Mouse (Mus musculus): ENCODE measurements around the gene Olfr1555-ps1. TPM values are rescaled to one million over a fixed set of nuclear protein-coding genes. Genes with fewer than 3 reads are reported as not detected.
"Not testable (repeated sequence)": the region's sequence is repeated elsewhere in the genome, so short reads cannot be mapped to it uniquely, and the experiment has no call there.

Gene Olfr1555-ps1
- polyA plus RNA-seq (2015; fragmentation: Nextera tagmentation; extraction: Ambion mirVana) = not detected in 2 replicates

DNA sequence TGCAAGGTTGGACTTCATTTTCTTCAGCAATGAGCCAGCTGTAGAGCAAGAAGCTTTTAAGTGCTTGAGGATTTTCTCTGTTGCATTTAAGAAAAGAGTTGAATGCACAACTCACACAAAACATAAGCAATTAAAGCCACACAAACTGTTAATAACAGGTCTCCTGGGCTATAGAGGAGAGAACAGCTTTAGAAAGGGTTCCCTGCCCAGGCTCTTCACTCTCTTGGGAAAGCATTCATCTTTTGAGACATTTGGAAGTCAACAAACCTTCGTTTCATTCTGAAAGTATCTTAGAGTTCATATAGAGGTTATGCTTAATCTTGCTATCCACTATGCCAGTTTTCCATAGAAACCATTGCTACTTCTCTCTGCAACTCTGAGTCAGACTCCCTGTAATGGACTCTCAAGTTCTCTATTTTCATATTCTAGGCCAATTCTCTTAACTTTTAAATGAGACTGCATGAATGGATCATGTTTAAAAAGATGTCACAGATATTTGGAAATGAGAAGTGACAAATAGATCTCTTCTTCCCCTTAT lies at the start of gene Olfr1555-ps1:
Gene Olfr1555-ps1, minus strand, starts transcription at position 51 of the 538 bp plus-strand sequence.
- not testable (repeated sequence) for H3K27me3 ChIP-seq (ENCODE audit: insufficient read depth, low read length); H3K4me3 ChIP-seq (ENCODE audit: low read length); H3K36me3 ChIP-seq (ENCODE audit: insufficient read depth, low read length); H3K4me1 ChIP-seq (ENCODE audit: insufficient read depth, low read length); H3K9ac ChIP-seq (replicated peaks; ENCODE audit: low read length); H3K4me2 ChIP-seq (replicated peaks; ENCODE audit: low read depth, low read length); ATAC-seq (ENCODE audit: low FRiP score, low TSS enrichment); H3K27ac ChIP-seq (ENCODE audit: low read length); H3K9me3 ChIP-seq (ENCODE audit: low read length)
- WGBS = 41% methylated on average over 1 of the region's 1 CpGs

DNA sequence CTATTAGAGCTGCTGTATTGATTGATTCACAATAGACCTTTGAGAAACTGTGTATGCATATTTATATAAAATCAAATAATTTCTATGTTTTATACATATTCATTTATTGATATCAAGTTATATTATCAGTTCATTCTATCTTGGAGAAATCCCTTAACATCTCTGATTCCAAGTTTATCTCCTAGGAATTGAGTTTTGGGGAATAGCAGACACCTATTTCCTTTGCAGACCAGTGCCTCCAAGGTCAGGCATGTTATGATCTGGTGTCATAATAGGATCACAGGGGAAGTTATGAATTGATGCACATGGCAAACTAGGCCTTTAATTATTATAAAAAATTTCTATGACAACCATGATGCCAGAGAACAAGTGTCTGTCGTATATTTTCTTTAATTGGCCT lies 30.4 kb upstream of the Olfr1555-ps1 start, which contains the start of gene Olfr1431:
Gene Olfr1431, plus strand, starts transcription at position 301 of the 400 bp plus-strand sequence.
- H3K9me3 ChIP-seq (ENCODE audit: low read length) = no peaks in the 10 kb centered on the region
- ATAC-seq (ENCODE audit: low FRiP score, low TSS enrichment) = no peak

DNA sequence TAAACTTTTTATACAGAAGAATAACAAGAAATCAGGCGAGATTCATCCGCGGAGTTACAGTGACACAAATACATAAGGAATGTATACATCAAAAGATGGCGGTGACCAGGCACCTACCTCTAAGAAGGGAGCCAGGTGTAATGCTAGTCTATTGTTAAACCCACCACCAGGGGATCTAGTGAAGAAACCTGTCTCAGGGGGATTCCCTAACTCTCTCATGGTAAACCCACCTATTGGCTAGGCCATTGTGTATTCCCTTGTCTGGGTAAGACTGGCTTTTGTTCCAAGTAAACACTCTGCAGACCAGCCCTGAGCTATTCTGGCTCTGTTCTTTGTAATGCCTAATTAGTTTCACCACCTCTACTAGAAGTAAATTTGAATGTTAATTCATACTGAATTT lies 29.2 kb upstream of the Olfr1555-ps1 start:
- H3K36me3 ChIP-seq (ENCODE audit: insufficient read depth, low read length); ATAC-seq (ENCODE audit: low FRiP score, low TSS enrichment): not testable (repeated sequence)
- 86% methylated on average over 4 of the region's 4 CpGs for WGBS

More for the DNA sequence above, 30.4 kb upstream of the Olfr1555-ps1 start, which contains the start of gene Olfr1431:
- no peak within 1 kb of the TSS for H3K9ac ChIP-seq (replicated peaks; ENCODE audit: low read length)
- H3K27ac ChIP-seq (ENCODE audit: low read length) = no peak within 1 kb of the TSS
- no peak within 1 kb of the TSS for H3K4me2 ChIP-seq (replicated peaks; ENCODE audit: low read depth, low read length)
- H3K27me3 ChIP-seq (ENCODE audit: insufficient read depth, low read length) = no peaks in the 10 kb centered on the region
- WGBS = 79% methylated on average over 1 of the region's 1 CpGs
- H3K4me3 ChIP-seq (ENCODE audit: low read length) = no peak within 1 kb of the TSS
- no peaks in the 10 kb centered on the region for H3K36me3 ChIP-seq (ENCODE audit: insufficient read depth, low read length)
- H3K4me1 ChIP-seq (ENCODE audit: insufficient read depth, low read length) = no peaks in the 10 kb centered on the region

DNA sequence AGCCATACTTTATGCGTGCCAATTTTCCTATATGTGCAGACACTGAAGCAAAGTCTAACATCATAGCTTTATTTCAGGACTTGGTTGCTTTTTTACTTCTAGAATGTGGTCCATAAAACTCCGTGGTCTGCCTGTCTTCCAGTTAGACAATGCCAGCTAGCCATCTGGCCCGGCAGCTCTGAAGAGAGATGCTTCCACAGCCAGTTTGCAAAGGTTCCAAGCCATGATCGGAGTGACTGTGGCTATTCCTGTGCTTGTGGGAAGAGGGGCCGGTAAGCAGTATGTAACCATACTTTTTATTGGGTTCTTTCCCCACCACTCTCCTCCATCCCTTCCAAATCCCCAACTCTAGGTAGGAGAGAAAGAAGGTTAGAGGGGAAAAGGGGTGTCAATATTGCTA lies 5.5 kb upstream of the Olfr1555-ps1 start:
- not testable (repeated sequence) for H3K4me3 ChIP-seq (ENCODE audit: low read length); H3K4me2 ChIP-seq (replicated peaks; ENCODE audit: low read depth, low read length); H3K36me3 ChIP-seq (ENCODE audit: insufficient read depth, low read length); H3K9ac ChIP-seq (replicated peaks; ENCODE audit: low read length); ATAC-seq (ENCODE audit: low FRiP score, low TSS enrichment); H3K27me3 ChIP-seq (ENCODE audit: insufficient read depth, low read length); H3K4me1 ChIP-seq (ENCODE audit: insufficient read depth, low read length); H3K27ac ChIP-seq (ENCODE audit: low read length); H3K9me3 ChIP-seq (ENCODE audit: low read length)
- WGBS = 87% methylated on average over 5 of the region's 5 CpGs

More for the DNA sequence above, 29.2 kb upstream of the Olfr1555-ps1 start:
- H3K9ac ChIP-seq (replicated peaks; ENCODE audit: low read length); H3K4me2 ChIP-seq (replicated peaks; ENCODE audit: low read depth, low read length); H3K27ac ChIP-seq (ENCODE audit: low read length); H3K4me1 ChIP-seq (ENCODE audit: insufficient read depth, low read length); H3K9me3 ChIP-seq (ENCODE audit: low read length); H3K4me3 ChIP-seq (ENCODE audit: low read length); H3K27me3 ChIP-seq (ENCODE audit: insufficient read depth, low read length): not testable (repeated sequence)

DNA sequence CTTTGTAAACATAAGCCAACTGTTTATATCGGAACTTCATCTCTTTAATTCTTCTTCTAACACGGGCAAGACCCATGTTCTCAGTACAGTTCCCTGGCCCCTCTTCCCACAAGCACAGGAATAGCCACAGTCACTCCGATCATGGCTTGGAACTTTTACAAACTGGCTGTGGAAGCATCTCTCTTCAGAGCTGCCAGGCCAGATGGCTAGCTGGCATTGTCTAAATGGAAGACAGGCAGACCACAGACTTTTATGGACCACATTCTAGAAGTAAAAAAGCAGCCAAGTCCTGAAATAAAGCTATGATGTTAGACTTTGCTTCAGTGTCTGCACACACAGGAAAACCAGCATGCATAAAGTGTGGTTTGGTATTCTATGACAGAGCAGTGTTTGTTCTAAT lies 24.5 kb downstream of the Olfr1555-ps1 start:
- H3K9me3 ChIP-seq (ENCODE audit: low read length) = no peaks in the 10 kb centered on the region
- no peak overlapping the region for H3K27ac ChIP-seq (ENCODE audit: low read length)
- H3K36me3 ChIP-seq (ENCODE audit: insufficient read depth, low read length) = no peaks in the 10 kb centered on the region
- no peaks in the 10 kb centered on the region for H3K27me3 ChIP-seq (ENCODE audit: insufficient read depth, low read length)
- no peaks in the 10 kb centered on the region for H3K4me1 ChIP-seq (ENCODE audit: insufficient read depth, low read length)
- 95% methylated on average over 3 of the region's 3 CpGs for WGBS
- no peak overlapping the region for H3K4me2 ChIP-seq (replicated peaks; ENCODE audit: low read depth, low read length)
- no peak for ATAC-seq (ENCODE audit: low FRiP score, low TSS enrichment)
- H3K4me3 ChIP-seq (ENCODE audit: low read length) = no peak overlapping the region
- no peak overlapping the region for H3K9ac ChIP-seq (replicated peaks; ENCODE audit: low read length)

DNA sequence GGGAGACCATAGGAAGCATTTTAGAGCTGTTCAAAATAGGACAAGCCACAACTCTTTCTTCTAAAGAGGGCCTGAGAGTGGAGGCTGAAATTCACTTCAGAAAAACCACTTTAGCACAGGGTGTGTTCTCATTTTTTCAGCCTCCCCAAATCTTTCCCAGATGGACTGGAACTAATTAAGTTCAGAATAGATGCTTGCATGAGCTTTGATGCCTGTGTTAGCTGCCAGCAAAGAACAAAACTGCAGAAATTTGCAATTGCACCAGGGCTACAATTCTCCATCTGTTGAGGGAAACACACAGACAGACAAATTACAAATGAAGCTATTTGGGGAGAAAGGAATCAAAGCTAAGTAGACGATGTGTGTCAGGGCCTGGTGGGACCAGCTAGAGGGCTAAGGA lies 26.6 kb downstream of the Olfr1555-ps1 start:
- Histone ChIP-seq H3K4me1 (ENCODE audit: insufficient read depth, low read length) (no peaks in the 10 kb centered on the region), H3K4me3 (ENCODE audit: low read length) (no peak overlapping the region), H3K27me3 (ENCODE audit: insufficient read depth, low read length) (no peaks in the 10 kb centered on the region), H3K36me3 (ENCODE audit: insufficient read depth, low read length) (no peaks in the 10 kb centered on the region), H3K9me3 (ENCODE audit: low read length) (no peaks in the 10 kb centered on the region), H3K9ac (replicated peaks; ENCODE audit: low read length) (no peak overlapping the region), H3K4me2 (replicated peaks; ENCODE audit: low read depth, low read length) (no peak overlapping the region), H3K27ac (ENCODE audit: low read length) (no peak overlapping the region)
- WGBS = 90% methylated on average over 1 of the region's 1 CpGs
- no peak for ATAC-seq (ENCODE audit: low FRiP score, low TSS enrichment)

DNA sequence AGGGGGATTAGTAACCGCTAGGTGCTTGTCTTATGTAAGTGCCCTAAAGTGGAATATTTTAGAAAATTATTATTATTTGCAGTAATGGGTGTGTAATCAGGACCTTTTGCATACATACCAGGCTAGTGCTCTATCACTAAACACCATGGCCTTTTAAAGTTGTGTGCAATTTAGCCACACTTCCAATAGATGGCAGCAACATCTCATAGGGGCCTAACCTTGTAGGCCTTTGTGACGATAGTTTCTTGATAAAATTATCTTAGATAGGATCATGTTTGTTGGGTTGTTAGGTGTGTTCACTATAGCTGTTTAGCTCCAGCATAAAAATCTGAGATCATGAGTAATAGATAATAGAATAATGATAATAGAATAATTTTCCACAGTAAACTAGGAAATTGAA lies 35.6 kb downstream of the Olfr1555-ps1 start:
- no peak for ATAC-seq (ENCODE audit: low FRiP score, low TSS enrichment)
- Histone ChIP-seq H3K27me3 (ENCODE audit: insufficient read depth, low read length) (no peaks in the 10 kb centered on the region), H3K4me3 (ENCODE audit: low read length) (no peak overlapping the region), H3K9ac (replicated peaks; ENCODE audit: low read length) (no peak overlapping the region), H3K4me1 (ENCODE audit: insufficient read depth, low read length) (no peaks in the 10 kb centered on the region), H3K9me3 (ENCODE audit: low read length) (no peaks in the 10 kb centered on the region), H3K36me3 (ENCODE audit: insufficient read depth, low read length) (no peaks in the 10 kb centered on the region), H3K4me2 (replicated peaks; ENCODE audit: low read depth, low read length) (no peak overlapping the region), H3K27ac (ENCODE audit: low read length) (no peak overlapping the region)
- WGBS = 30% methylated on average over 2 of the region's 2 CpGs

DNA sequence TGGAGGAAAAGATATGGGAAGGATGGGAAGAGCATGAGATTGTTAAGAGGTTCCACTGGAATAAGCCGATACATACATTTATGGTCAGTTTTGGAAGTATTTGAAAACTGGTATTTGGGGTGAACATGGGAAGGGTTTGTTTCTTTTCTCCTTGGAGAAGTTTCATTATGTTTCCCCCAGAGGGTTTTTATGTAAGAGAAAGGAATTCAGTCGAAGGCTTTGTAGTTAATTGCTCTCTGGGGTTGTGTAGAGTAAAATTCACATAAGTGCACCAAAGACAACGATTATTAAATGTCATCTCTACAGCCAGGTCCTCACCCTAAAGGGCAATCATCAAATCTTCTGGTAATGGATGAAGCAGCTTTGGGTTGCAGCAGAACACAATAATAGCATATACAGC lies 46.8 kb downstream of the Olfr1555-ps1 start, which contains the start of gene Olfr76:
Gene Olfr76, minus strand, starts transcription at position 101 of the 400 bp plus-strand sequence.
- no peaks in the 10 kb centered on the region for H3K36me3 ChIP-seq (ENCODE audit: insufficient read depth, low read length)
- 78% methylated on average over 3 of the region's 3 CpGs for WGBS

DNA sequence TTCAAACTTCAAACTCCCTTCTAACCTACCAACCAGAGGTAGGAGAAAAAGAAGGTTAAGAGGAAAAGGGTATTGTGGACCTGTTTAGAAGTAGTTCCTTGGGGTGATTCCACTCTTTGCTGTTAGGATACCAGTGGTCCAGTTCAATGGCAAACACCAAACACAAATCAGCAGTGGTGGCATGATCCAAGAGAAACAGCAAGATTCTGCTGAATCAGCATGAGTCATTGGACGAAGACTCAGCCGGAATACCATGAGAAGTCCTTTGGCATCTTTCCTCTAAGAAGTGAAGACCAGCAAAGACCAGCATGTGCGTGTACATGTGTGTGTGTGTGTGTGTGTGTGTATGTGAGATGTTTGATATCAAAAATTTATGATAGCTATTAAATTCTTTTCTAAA lies 53.4 kb downstream of the Olfr1555-ps1 start:
- no peaks in the 10 kb centered on the region for H3K9me3 ChIP-seq (ENCODE audit: low read length)
- no peak overlapping the region for H3K9ac ChIP-seq (replicated peaks; ENCODE audit: low read length)
- no peaks in the 10 kb centered on the region for H3K4me1 ChIP-seq (ENCODE audit: insufficient read depth, low read length)
- ATAC-seq (ENCODE audit: low FRiP score, low TSS enrichment) = no peak
- no peaks in the 10 kb centered on the region for H3K27me3 ChIP-seq (ENCODE audit: insufficient read depth, low read length)
- H3K4me3 ChIP-seq (ENCODE audit: low read length) = no peak overlapping the region
- H3K27ac ChIP-seq (ENCODE audit: low read length) = no peak overlapping the region
- no peak overlapping the region for H3K4me2 ChIP-seq (replicated peaks; ENCODE audit: low read depth, low read length)
- 86% methylated on average over 3 of the region's 3 CpGs for WGBS
- H3K36me3 ChIP-seq (ENCODE audit: insufficient read depth, low read length) = no peaks in the 10 kb centered on the region

More for the DNA sequence above, 46.8 kb downstream of the Olfr1555-ps1 start, which contains the start of gene Olfr76:
- no peak within 1 kb of the TSS for H3K9ac ChIP-seq (replicated peaks; ENCODE audit: low read length)
- no peaks in the 10 kb centered on the region for H3K4me1 ChIP-seq (ENCODE audit: insufficient read depth, low read length)
- no peak for ATAC-seq (ENCODE audit: low FRiP score, low TSS enrichment)
- no peaks in the 10 kb centered on the region for H3K27me3 ChIP-seq (ENCODE audit: insufficient read depth, low read length)
- H3K4me3 ChIP-seq (ENCODE audit: low read length) = no peak within 1 kb of the TSS
- H3K4me2 ChIP-seq (replicated peaks; ENCODE audit: low read depth, low read length) = no peak within 1 kb of the TSS
- H3K9me3 ChIP-seq (ENCODE audit: low read length) = no peaks in the 10 kb centered on the region
- H3K27ac ChIP-seq (ENCODE audit: low read length) = no peak within 1 kb of the TSS

DNA sequence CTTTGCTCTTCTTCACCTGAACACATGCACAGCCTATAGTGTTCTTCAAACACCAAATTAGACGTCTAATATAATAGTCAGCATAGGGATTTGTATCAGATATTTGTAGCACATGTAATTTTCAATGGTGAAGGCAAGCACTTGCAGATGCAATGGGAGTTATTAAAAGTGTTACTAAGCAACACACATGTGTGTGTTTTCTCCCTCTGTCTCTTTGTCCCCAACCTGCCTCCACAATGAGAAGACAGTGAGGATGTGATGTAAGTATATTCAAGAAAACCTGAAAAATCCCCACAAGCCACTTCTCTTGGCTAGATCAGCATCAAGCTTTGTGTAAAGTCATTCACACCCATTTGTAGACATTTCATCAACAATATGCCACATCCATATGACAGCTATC lies 54.1 kb downstream of the Olfr1555-ps1 start, which contains the start of gene Olfr1428:
Gene Olfr1428, minus strand, starts transcription at position 101 of the 400 bp plus-strand sequence.
- 79% methylated on average over 1 of the region's 1 CpGs for WGBS
- no peaks in the 10 kb centered on the region for H3K27me3 ChIP-seq (ENCODE audit: insufficient read depth, low read length)
- no peak within 1 kb of the TSS for H3K27ac ChIP-seq (ENCODE audit: low read length)
- H3K4me3 ChIP-seq (ENCODE audit: low read length) = no peak within 1 kb of the TSS
- no peak for ATAC-seq (ENCODE audit: low FRiP score, low TSS enrichment)
- H3K9me3 ChIP-seq (ENCODE audit: low read length) = no peaks in the 10 kb centered on the region
- no peaks in the 10 kb centered on the region for H3K36me3 ChIP-seq (ENCODE audit: insufficient read depth, low read length)
- no peak within 1 kb of the TSS for H3K4me2 ChIP-seq (replicated peaks; ENCODE audit: low read depth, low read length)
- H3K4me1 ChIP-seq (ENCODE audit: insufficient read depth, low read length) = no peaks in the 10 kb centered on the region
- H3K9ac ChIP-seq (replicated peaks; ENCODE audit: low read length) = no peak within 1 kb of the TSS
